Mouse (Mus musculus): ENCODE data around the gene Csk. TPM values are rescaled to one million over a fixed set of nuclear protein-coding genes. Genes with fewer than 3 reads are reported as not detected.

Gene Csk
- polyA plus RNA-seq, 1 experiment = 138 TPM

DNA sequence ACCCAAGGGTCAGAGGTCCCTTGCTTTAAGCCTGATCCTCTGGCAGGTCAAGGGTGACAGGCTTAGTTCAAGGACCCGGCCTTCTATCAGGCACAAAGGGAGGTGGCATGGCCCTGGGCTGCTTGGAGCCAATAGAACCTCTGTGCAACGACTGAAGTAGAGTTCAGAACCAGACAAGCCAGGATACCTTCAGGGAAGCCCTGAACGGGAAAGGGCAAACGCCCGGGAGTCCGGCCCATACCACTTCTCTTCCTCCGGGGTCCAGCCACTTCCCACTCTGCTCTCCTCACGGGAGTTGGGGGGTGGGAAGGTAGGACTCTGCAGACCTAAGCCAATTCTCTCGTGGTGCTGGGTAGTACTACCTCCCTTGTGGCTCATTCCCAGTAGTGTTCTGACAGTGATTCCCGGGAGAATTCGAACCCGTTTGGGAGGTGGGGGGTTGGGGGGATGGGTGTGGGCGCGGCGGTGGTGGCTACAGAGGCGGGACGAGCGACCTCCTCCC lies 8.9 kb downstream of the Csk start:
- TF ChIP-seq POLR2A (IDR thresholded peaks at IDR 0.05; ENCODE audit: borderline replicate concordance, extremely low read depth, insufficient read depth, insufficient read length, poor library complexity, severe bottlenecking) (no peak), CTCF (IDR thresholded peaks at IDR 0.05; ENCODE audit: borderline replicate concordance, extremely low read depth, insufficient read depth, insufficient read length) (no peak)
- DNase-seq (ENCODE audit: low read depth) = peak; percentile 46

DNA sequence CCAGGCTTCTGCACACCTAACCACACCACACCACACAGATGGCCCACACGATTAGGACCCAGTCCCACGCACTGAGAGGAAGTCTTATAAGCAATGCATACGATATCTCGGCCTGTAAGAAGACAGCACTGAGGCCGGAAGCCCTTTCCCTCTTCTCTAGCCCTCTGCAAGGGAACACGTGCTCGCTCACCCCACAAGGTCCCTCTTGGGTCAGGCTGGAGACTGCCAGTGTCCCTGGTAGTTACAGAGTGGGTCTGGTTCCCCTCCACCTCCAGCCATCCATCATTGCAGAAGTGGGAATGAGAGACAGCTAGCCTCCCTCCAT lies 9.6 kb downstream of the Csk start:
- no peak for TF ChIP-seq CTCF (IDR thresholded peaks at IDR 0.05; ENCODE audit: borderline replicate concordance, extremely low read depth, insufficient read depth, insufficient read length)
- TF ChIP-seq POLR2A (IDR thresholded peaks at IDR 0.05; ENCODE audit: borderline replicate concordance, extremely low read depth, insufficient read depth, insufficient read length, poor library complexity, severe bottlenecking) = no peak

DNA sequence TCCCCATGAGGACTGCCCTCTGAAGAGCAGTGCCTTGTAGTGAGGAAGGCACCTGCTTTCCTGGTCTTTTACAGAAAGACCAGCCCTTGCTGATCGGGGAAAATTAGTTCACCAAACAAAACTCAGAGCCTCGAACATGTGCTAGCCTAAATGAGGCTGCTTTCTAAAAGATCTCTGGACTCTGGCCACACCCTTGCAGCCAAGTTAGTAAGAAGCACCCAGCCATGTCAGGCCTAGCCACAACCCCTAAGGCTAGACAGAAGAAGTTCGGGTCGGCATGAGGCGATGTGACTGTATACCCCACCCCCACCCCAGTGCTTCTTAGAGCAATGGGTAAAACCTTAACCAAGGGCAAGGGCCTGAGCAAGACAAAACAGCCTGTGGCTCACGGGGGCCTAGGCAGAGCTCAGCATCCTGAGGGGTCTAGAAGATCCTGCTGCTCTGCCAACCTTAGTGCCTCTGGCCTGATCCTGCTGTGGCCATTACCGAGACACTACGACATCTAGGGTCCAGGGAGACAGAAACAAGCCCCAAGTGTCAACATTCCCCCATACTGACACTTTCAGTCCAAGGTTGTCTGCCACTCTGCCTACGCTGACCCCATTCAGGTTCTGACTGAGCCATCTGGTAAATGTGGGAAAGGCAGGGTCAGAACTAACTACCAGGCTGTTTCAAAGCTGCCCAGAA lies 10.1 kb downstream of the Csk start:
- no peak for DNase-seq (ENCODE audit: low read depth)
- TF ChIP-seq CTCF (IDR thresholded peaks at IDR 0.05; ENCODE audit: borderline replicate concordance, extremely low read depth, insufficient read depth, insufficient read length) (no peak), POLR2A (IDR thresholded peaks at IDR 0.05; ENCODE audit: borderline replicate concordance, extremely low read depth, insufficient read depth, insufficient read length, poor library complexity, severe bottlenecking) (no peak)

More for the DNA sequence above, 9.6 kb downstream of the Csk start:
- DNase-seq (ENCODE audit: low read depth) = no peak

- no peak for DNase-seq (ENCODE audit: low read depth)
- no peak for TF ChIP-seq POLR2A (IDR thresholded peaks at IDR 0.05; ENCODE audit: borderline replicate concordance, extremely low read depth, insufficient read depth, insufficient read length, poor library complexity, severe bottlenecking)
- TF ChIP-seq CTCF (IDR thresholded peaks at IDR 0.05; ENCODE audit: borderline replicate concordance, extremely low read depth, insufficient read depth, insufficient read length) = no peak
Observed at GRCm38 (mm10) chr9:57641775-57642550, 11.5 kb downstream of the Csk start.

GRCm38 (mm10) chr9:57641022-57641421 lies 12.4 kb downstream of the Csk start:
- no peak for DNase-seq (ENCODE audit: low read depth)
- TF ChIP-seq CTCF (IDR thresholded peaks at IDR 0.05; ENCODE audit: borderline replicate concordance, extremely low read depth, insufficient read depth, insufficient read length) (no peak), POLR2A (IDR thresholded peaks at IDR 0.05; ENCODE audit: borderline replicate concordance, extremely low read depth, insufficient read depth, insufficient read length, poor library complexity, severe bottlenecking) (no peak)

GRCm38 (mm10) chr9:57640384-57640783 lies 13.0 kb downstream of the Csk start:
- TF ChIP-seq CTCF (IDR thresholded peaks at IDR 0.05; ENCODE audit: borderline replicate concordance, extremely low read depth, insufficient read depth, insufficient read length) = no peak
- TF ChIP-seq POLR2A (IDR thresholded peaks at IDR 0.05; ENCODE audit: borderline replicate concordance, extremely low read depth, insufficient read depth, insufficient read length, poor library complexity, severe bottlenecking) = no peak
- DNase-seq (ENCODE audit: low read depth) = no peak

- DNase-seq (ENCODE audit: low read depth) = no peak
- TF ChIP-seq POLR2A (IDR thresholded peaks at IDR 0.05; ENCODE audit: borderline replicate concordance, extremely low read depth, insufficient read depth, insufficient read length, poor library complexity, severe bottlenecking) (no peak), CTCF (IDR thresholded peaks at IDR 0.05; ENCODE audit: borderline replicate concordance, extremely low read depth, insufficient read depth, insufficient read length) (no peak)
Observed at GRCm38 (mm10) chr9:57639661-57640328, 13.6 kb downstream of the Csk start.

GRCm38 (mm10) chr9:57638651-57639459 lies 14.6 kb downstream of the Csk start:
- TF ChIP-seq CTCF (IDR thresholded peaks at IDR 0.05; ENCODE audit: borderline replicate concordance, extremely low read depth, insufficient read depth, insufficient read length) (no peak), POLR2A (IDR thresholded peaks at IDR 0.05; ENCODE audit: borderline replicate concordance, extremely low read depth, insufficient read depth, insufficient read length, poor library complexity, severe bottlenecking) (no peak)
- no peak for DNase-seq (ENCODE audit: low read depth)

DNA sequence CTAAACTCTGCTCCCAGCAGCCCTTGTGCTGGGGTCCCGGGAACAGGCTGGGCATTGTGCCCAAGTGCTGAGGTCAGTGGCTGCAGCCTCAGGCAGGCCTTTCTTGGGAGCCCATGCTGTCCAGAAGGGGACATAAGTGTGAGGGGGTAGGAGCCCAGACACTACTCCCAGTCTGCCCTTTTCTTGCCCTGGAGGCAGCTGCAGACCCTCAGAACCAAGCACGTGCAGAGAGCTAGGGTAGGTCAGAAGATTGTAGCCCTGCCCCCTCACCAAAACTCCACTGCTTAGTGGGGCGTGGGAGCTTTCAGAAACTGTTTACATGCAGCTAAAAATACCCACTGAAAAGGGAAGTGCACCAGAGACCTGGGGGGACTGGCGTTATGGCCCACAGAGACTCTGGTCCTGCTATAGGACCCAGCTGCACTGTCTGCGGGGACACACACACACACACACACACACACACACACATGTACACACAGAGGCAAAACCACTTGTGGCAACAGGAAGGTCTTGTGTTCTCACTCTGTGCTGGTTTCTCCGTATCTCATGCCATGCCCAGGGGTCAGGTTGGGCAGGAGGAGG lies 15.6 kb downstream of the Csk start:
- TF ChIP-seq POLR2A (IDR thresholded peaks at IDR 0.05; ENCODE audit: borderline replicate concordance, extremely low read depth, insufficient read depth, insufficient read length, poor library complexity, severe bottlenecking) (no peak), CTCF (IDR thresholded peaks at IDR 0.05; ENCODE audit: borderline replicate concordance, extremely low read depth, insufficient read depth, insufficient read length) (no peak)
- peak; percentile 51 for DNase-seq (ENCODE audit: low read depth)

DNA sequence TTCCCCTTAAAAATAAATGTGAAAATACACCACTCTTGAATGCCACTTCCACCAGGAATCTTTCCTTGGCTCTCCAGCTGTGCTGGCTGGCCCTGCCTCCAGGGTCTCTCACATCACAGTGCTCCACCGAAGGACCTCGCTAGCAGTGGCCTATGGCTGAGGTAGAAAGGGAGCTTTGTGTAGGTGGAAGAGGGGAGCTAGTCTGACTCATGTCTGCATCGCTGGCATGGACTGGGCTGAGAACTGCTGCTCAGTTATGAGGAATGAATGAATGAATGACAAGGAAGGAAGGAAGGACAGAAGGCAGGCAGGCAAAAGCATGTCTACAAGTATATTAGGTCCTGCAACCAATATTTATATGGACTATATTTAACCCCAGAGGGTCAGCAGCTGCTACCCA lies 16.2 kb downstream of the Csk start:
- DNase-seq (ENCODE audit: low read depth) = no peak
- no peak for TF ChIP-seq POLR2A (IDR thresholded peaks at IDR 0.05; ENCODE audit: borderline replicate concordance, extremely low read depth, insufficient read depth, insufficient read length, poor library complexity, severe bottlenecking)
- no peak for TF ChIP-seq CTCF (IDR thresholded peaks at IDR 0.05; ENCODE audit: borderline replicate concordance, extremely low read depth, insufficient read depth, insufficient read length)

Data from brain, embryonic 14.5 days (tissue).